Mouse (Mus musculus) adipocyte (in vitro differentiated cells): ENCODE results near the gene Myo18b.

Experiments used
- DNase-seq: peaks from one replicate; pipeline ENCODE4 v3.0.0-alpha.2; 2016; ENCODE audit warnings: low spot score

The Myo18b gene

GRCm38 (mm10) chr5:112672457-112672856 lies 223.7 kb downstream of the Myo18b start:
- no peak for DNase-seq

- no peak for DNase-seq
These were observed 224.2 kb downstream of the Myo18b start for GRCm38 (mm10) chr5:112671961-112672360.

GRCm38 (mm10) chr5:112667153-112667552 lies 229.0 kb downstream of the Myo18b start:
- no peak for DNase-seq

- DNase-seq: no peak
These were observed 230.5 kb downstream of the Myo18b start for GRCm38 (mm10) chr5:112665661-112666060.

GRCm38 (mm10) chr5:112663701-112664100 lies 232.5 kb downstream of the Myo18b start:
- no peak for DNase-seq

- DNase-seq: no peak
These were observed 235.2 kb downstream of the Myo18b start for GRCm38 (mm10) chr5:112660924-112661431.

- no peak for DNase-seq
These were observed 236.9 kb downstream of the Myo18b start for GRCm38 (mm10) chr5:112659295-112659694.

GRCm38 (mm10) chr5:112656811-112657210 lies 239.4 kb downstream of the Myo18b start:
- no peak for DNase-seq

GRCm38 (mm10) chr5:112655986-112656541 lies 240.1 kb downstream of the Myo18b start:
- no peak for DNase-seq

- no peak for DNase-seq
These were observed 240.6 kb downstream of the Myo18b start for GRCm38 (mm10) chr5:112655529-112655928.

GRCm38 (mm10) chr5:112652036-112652435 lies 244.1 kb downstream of the Myo18b start:
- no peak for DNase-seq

- DNase-seq: no peak
These were observed 246.9 kb downstream of the Myo18b start for GRCm38 (mm10) chr5:112649164-112649702.

- no peak for DNase-seq
These were observed 249.3 kb downstream of the Myo18b start for GRCm38 (mm10) chr5:112646871-112647270.

GRCm38 (mm10) chr5:112645535-112645934 lies 250.6 kb downstream of the Myo18b start:
- no peak for DNase-seq

GRCm38 (mm10) chr5:112643533-112644272 lies 252.5 kb downstream of the Myo18b start:
- no peak for DNase-seq

- DNase-seq: no peak
These were observed 253.4 kb downstream of the Myo18b start for GRCm38 (mm10) chr5:112642731-112643130.

- DNase-seq: no peak
These were observed 254.4 kb downstream of the Myo18b start for GRCm38 (mm10) chr5:112641770-112642169.

GRCm38 (mm10) chr5:112641131-112641530 lies 255.0 kb downstream of the Myo18b start:
- no peak for DNase-seq

- DNase-seq: no peak
These were observed 255.5 kb downstream of the Myo18b start for GRCm38 (mm10) chr5:112640651-112641050.
